Mouse (Mus musculus) lung, embryonic 14.5 days (tissue): ENCODE measurements around the gene Lgr4. TPM values are rescaled to one million over a fixed set of nuclear protein-coding genes. Genes with fewer than 3 reads are reported as not detected.

Source experiments
- ATAC-seq: fragments of 200-750 bp; cut with Nextera tagmentation; 2 replicates; pipeline ENCODE4 v1.8.0; 2017; ENCODE audit warnings: mild to moderate bottlenecking, moderate TSS enrichment, moderate library complexity; ENCODE audit not compliant: insufficient read depth
- DNase-seq: peaks from one replicate; pipeline ENCODE4 v3.0.0-alpha.2; 2015
- H3K27ac ChIP-seq: fragments of 300-500 bp; sonication (generic); 2 replicates; pipeline ENCODE4 v1.5.1; 2014; ENCODE audit warnings: low read depth, mild to moderate bottlenecking, moderate library complexity
- H3K27me3 ChIP-seq: fragments of 300-500 bp; sonication (generic); 2 replicates; pipeline ENCODE4 v1.6.1; 2014; ENCODE audit warnings: low read length, control low read depth; ENCODE audit not compliant: insufficient read depth
- H3K36me3 ChIP-seq: fragments of 300-500 bp; sonication (generic); 2 replicates; pipeline ENCODE4 v1.6.1; 2014; ENCODE audit warnings: control low read depth; ENCODE audit not compliant: insufficient read depth
- H3K4me1 ChIP-seq: fragments of 300-500 bp; sonication (generic); 2 replicates; pipeline ENCODE4 v1.6.1; 2014; ENCODE audit warnings: antibody characterized with exemption, control low read depth; ENCODE audit not compliant: insufficient read depth
- H3K4me2 ChIP-seq: fragments of 300-500 bp; sonication (generic); 2 replicates; pipeline ENCODE4 v1.6.1; 2014; ENCODE audit warnings: mild to moderate bottlenecking
- H3K4me3 ChIP-seq: fragments of 300-500 bp; sonication (generic); 2 replicates; pipeline ENCODE4 v1.5.1; 2014; ENCODE audit warnings: low read depth, low read length
- H3K9ac ChIP-seq: fragments of 300-500 bp; sonication (generic); 2 replicates; pipeline ENCODE4 v1.6.1; 2014
- H3K9me3 ChIP-seq: fragments of 300-500 bp; sonication (generic); 2 replicates; pipeline ENCODE4 v1.6.1; 2016; ENCODE audit warnings: low read depth, low read length, control low read depth
- CTCF ChIP-seq: IDR thresholded peaks from 2 replicates; pipeline ENCODE4 v1.5.1; 2016; ENCODE audit warnings: antibody characterized with exemption, low read depth
- WGBS: fragments of 180-500 bp; shearing (Covaris S2); extraction: QIAGEN DNeasy Blood & Tissue Kit; methylation state at CpG from one replicate; pipeline ENCODE4 v1.1.7; 2014; 5-methylcytosine and 5-hydroxymethylcytosine counted together
- polyA plus RNA-seq: library from polyadenylated mRNA; unstranded; fragments of >200 nt; fragmentation: Nextera tagmentation; extraction: Ambion mirVana; gene quantifications from 2 replicates; pipeline ENCODE4 v1.2.1, GENCODE M21; 2014

The Lgr4 gene
- polyA plus RNA-seq, 1 experiment from 2014 or later, result 3.4 TPM

DNA sequence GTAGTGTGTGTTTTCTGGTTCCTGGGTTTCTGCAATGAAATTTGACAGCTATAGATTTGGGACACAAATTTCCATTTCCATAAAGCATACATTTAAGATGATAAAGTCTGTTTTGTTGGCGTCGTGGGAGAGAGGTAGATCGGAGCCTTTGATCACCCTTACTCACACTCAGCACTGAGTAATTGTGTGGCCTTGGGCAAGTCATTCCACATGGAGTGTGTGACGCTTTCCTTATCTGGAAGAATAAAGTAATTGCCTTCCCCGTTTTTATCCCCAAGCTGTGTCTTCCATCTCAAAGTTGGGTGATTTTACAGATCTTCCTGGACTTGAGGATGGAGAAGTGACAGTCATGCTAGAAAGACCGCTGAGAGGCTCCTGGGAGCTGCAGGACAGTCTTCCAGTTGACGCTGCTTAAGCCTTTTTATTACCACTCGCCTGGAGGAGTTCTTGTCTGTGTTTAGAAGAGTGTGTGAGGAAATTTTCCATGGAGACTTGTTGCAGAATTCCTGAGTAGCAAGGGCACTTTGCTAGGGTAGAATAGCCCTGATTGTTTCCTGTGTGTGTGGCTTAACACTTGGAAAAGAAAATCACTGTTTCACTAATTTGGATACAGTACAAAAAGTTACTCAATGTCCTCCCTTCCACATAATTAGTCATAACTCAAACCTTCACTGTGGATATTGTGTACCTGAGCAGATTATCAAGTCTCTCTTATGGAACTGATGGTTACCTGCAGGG lies 4.0 kb downstream of the Lgr4 start:
- ATAC-seq (no peak), DNase-seq (no peak)
- H3K4me1 ChIP-seq, result peaks cover 8% of the 10 kb centered on the region; the same call in 1 of the 2 replicates
- no peaks in the 10 kb centered on the region for H3K9me3 ChIP-seq
- no peaks in the 10 kb centered on the region for H3K36me3 ChIP-seq
- H3K27me3 ChIP-seq, result peaks cover 18% of the 10 kb centered on the region; the same call in 1 of the 2 replicates
- no peak overlapping the region for H3K27ac ChIP-seq
- no peak for TF ChIP-seq CTCF
- no peak overlapping the region for H3K4me3 ChIP-seq
- 70% methylated on average over 8 of the region's 8 CpGs for WGBS
- H3K4me2 ChIP-seq, result no peak overlapping the region
- no peak overlapping the region for H3K9ac ChIP-seq

DNA sequence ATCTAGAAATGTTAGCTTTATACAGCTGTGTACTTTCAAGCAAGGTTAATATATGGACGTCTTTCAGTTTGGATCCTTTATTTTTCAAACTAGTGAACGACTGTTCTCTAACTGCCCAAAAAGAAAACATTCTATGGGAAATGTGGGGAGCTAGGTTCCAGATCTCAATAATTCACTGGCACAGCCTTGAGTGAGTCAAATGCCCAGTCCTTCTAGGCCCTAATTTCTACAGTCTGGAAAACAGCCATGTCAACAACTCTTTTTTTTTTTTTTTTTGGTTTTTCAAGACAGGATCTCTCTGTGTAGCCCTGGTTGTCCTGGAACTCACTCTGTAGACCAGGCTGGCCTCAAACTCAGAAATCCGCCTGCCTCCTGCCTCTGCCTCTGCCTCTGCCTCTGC lies 4.9 kb downstream of the Lgr4 start:
- Histone ChIP-seq H3K9ac (no peak overlapping the region), H3K4me1 (peaks cover 8% of the 10 kb centered on the region; the same call in 1 of the 2 replicates), H3K36me3 (no peaks in the 10 kb centered on the region), H3K9me3 (no peaks in the 10 kb centered on the region), H3K4me3 (no peak overlapping the region), H3K4me2 (no peak overlapping the region), H3K27ac (no peak overlapping the region), H3K27me3 (peaks cover 18% of the 10 kb centered on the region; the same call in 1 of the 2 replicates)
- DNase-seq (no peak), ATAC-seq (no peak)
- 83% methylated on average over 3 of the region's 3 CpGs for WGBS
- no peak for TF ChIP-seq CTCF

DNA sequence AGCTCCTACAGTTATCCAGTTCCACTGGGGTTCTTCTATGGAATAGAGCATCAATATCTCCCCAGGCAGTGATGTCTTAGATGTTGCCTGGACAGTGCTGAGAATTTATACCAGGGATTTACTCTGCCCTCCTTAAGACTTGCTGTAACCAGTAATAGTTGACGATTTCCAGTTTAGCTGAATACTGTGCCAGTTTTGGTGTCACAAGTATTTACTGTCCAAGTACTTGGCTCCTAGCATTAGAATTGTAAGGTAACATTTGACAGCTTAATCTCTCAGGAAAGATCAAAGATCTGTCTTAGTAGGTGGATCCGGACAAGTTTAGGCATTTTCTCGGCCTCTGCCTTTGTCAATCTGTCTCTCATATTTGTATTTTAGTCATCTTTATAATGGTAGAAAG lies 5.6 kb downstream of the Lgr4 start:
- peaks cover 18% of the 10 kb centered on the region; the same call in 1 of the 2 replicates for H3K27me3 ChIP-seq
- H3K9me3 ChIP-seq, result no peaks in the 10 kb centered on the region
- TF ChIP-seq CTCF, result no peak
- H3K4me2 ChIP-seq, result no peak overlapping the region
- H3K4me1 ChIP-seq, result peaks cover 8% of the 10 kb centered on the region; the same call in 1 of the 2 replicates
- no peak overlapping the region for H3K9ac ChIP-seq
- no peak overlapping the region for H3K27ac ChIP-seq
- 74% methylated on average over 3 of the region's 3 CpGs for WGBS
- no peak overlapping the region for H3K4me3 ChIP-seq
- no peak for DNase-seq
- H3K36me3 ChIP-seq, result no peaks in the 10 kb centered on the region
- no peak for ATAC-seq

DNA sequence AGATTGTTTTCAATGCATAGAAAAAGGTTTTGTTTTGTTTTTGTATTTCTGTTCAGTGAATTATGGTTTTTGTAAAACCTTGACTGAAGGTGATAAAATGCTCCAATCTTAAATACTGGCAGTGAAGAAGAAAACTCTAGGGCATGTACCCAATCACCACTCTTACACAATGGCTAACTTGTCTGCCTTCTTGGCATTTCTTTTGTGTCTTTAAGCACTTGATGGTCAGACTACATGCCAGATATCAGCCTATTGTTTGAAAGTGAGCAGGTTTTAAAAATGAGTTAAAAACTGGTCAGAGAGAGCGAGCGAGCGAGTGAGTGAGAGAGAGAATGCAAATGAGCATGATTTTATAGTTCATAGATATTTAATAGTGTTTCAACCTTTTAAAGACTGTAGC lies 6.5 kb downstream of the Lgr4 start:
- 92% methylated on average over 3 of the region's 3 CpGs for WGBS
- no peak for DNase-seq
- no peaks in the 10 kb centered on the region for H3K36me3 ChIP-seq
- H3K4me3 ChIP-seq, result no peak overlapping the region
- no peak for TF ChIP-seq CTCF
- ATAC-seq, result no peak
- H3K4me1 ChIP-seq, result peaks cover 5% of the 10 kb centered on the region; the same call in 1 of the 2 replicates
- peaks cover 18% of the 10 kb centered on the region; the same call in 1 of the 2 replicates for H3K27me3 ChIP-seq
- H3K4me2 ChIP-seq, result no peak overlapping the region
- H3K27ac ChIP-seq, result no peak overlapping the region
- H3K9me3 ChIP-seq, result no peaks in the 10 kb centered on the region
- no peak overlapping the region for H3K9ac ChIP-seq

DNA sequence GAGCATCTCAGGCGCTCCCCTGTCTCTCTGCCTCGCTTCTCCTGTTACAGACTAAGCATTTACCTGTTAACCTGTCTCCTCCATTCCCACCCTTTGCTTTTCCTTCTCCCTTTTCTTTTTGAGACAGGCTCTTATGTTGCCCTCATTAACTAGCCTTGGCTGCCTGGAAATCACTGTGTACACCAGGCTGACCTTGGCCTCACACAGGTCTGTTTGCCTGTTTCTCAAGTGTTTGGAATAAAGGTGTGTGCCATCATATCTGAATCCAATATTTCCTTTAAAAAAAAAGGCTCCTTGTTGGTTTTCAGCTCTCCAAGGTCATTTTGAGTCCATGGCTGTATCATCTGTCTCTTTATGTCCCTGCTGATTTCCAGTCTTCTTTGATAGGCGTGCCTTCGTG lies 9.5 kb downstream of the Lgr4 start:
- H3K27me3 ChIP-seq, result 0 out of 2 replicates have a peak, but pooled peaks cover 4% of the 10 kb centered on the region
- no peaks in the 10 kb centered on the region for H3K36me3 ChIP-seq
- no peak overlapping the region for H3K27ac ChIP-seq
- TF ChIP-seq CTCF, result no peak
- H3K4me2 ChIP-seq, result no peak overlapping the region
- ATAC-seq, result no peak
- DNase-seq, result no peak
- H3K4me3 ChIP-seq, result no peak overlapping the region
- H3K4me1 ChIP-seq, result peaks cover 4% of the 10 kb centered on the region; the same call in 1 of the 2 replicates
- H3K9ac ChIP-seq, result no peak overlapping the region
- no peaks in the 10 kb centered on the region for H3K9me3 ChIP-seq
- WGBS, result 80% methylated on average over 4 of the region's 4 CpGs

DNA sequence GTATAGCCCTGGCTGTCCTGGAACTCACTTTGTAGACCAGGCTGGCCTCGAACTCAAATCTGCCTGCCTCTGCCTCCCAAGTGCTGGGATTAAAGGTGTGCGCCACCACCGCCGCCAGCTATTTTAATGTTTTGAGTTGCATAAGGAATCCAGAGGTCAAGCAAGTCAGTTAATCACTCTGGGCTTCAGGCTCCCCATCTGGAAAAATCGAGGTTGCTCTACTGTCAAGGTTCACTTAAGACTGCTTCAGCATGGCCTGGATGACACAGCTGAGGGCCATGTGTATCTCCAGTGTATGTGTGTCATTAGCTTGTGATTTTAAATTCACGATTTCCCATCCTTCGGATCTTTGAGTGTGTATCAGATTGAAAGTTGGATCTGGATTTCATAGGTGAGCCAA lies 10.0 kb downstream of the Lgr4 start:
- 85% methylated on average over 7 of the region's 7 CpGs for WGBS

DNA sequence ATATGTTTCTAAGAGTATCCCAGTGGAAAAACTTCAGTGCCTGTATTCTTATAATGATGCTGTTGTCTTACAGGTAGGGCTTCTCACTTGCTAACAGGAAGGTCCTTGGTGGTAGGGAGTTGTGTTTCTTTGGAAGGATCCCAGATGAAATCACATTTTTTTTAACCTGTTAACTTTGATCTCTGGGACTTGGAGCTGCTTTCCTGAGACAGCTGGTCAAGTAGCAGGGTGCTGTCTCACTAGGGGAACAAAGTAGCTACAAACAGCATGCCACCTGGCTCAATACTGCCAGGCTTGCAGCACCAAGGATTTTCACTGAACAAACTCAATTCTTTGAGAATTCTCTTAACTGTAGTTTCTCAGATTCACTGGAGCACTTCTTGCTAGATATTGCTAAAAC lies 10.4 kb downstream of the Lgr4 start:
- no peaks in the 10 kb centered on the region for H3K36me3 ChIP-seq
- no peak for TF ChIP-seq CTCF
- H3K27ac ChIP-seq, result no peak overlapping the region
- H3K9ac ChIP-seq, result no peak overlapping the region
- DNase-seq (no peak), ATAC-seq (no peak)
- 0 out of 2 replicates have a peak, but pooled peaks cover 2% of the 10 kb centered on the region for H3K27me3 ChIP-seq
- H3K4me3 ChIP-seq, result no peak overlapping the region
- H3K4me2 ChIP-seq, result no peak overlapping the region
- H3K4me1 ChIP-seq, result peaks cover 8% of the 10 kb centered on the region
- H3K9me3 ChIP-seq, result no peaks in the 10 kb centered on the region

More for the DNA sequence above, 10.0 kb downstream of the Lgr4 start:
- Histone ChIP-seq H3K4me2 (no peak overlapping the region), H3K4me3 (no peak overlapping the region), H3K4me1 (peaks cover 8% of the 10 kb centered on the region), H3K9ac (no peak overlapping the region), H3K36me3 (no peaks in the 10 kb centered on the region), H3K27me3 (0 out of 2 replicates have a peak, but pooled peaks cover 4% of the 10 kb centered on the region), H3K9me3 (no peaks in the 10 kb centered on the region), H3K27ac (no peak overlapping the region)
- no peak for TF ChIP-seq CTCF
- ATAC-seq (no peak), DNase-seq (no peak)
